ENCODE assay signal across 7 mouse cellular contexts in genomic region chr11:69881787-69882670, GRCm38 (mm10). TPM values are rescaled to one million over a fixed set of nuclear protein-coding genes. Genes with fewer than 3 reads are reported as not detected.
DNase-seq lines count a peak whose midpoint lies in the region; ATAC-seq and TF ChIP-seq lines count a peak whose summit lies in the region.

No protein-coding gene starts in this region.

- H3K9ac ChIP-seq in intestine, embryonic 16.5 days (ENCODE audit: low read depth, low read length): peak overlapping the region; percentile 71
- H3K9ac ChIP-seq in neural tube, embryonic 14.5 days (replicated peaks; ENCODE audit: low read depth, low read length): no peak overlapping the region

- peaks cover 34% of the 10 kb centered on the region for H3K27me3 ChIP-seq in forebrain, embryonic 10.5 days (ENCODE audit: poor library complexity, severe bottlenecking)
- H3K27me3 ChIP-seq in intestine, embryonic 16.5 days (replicated peaks; ENCODE audit: control insufficient read depth, insufficient read depth, low read length): no peaks in the 10 kb centered on the region
- no peaks in the 10 kb centered on the region for H3K27me3 ChIP-seq in neural tube, embryonic 14.5 days (ENCODE audit: control insufficient read depth, insufficient read depth, low read length)

- TF ChIP-seq POLR2A in lung, adult 2 months (IDR thresholded peaks at IDR 0.05; ENCODE audit: borderline replicate concordance, extremely low read depth, low read depth, low read length): no peak

- peak overlapping the region; percentile 97 for H3K4me3 ChIP-seq in lung, adult 2 months (replicated peaks; ENCODE audit: extremely low read depth, low read depth, low read length)
- H3K4me3 ChIP-seq in forebrain, embryonic 10.5 days: peak overlapping the region; percentile 58
- peak overlapping the region; percentile 50 for H3K4me3 ChIP-seq in intestine, embryonic 16.5 days (ENCODE audit: low read length)
- H3K4me3 ChIP-seq in neural tube, embryonic 14.5 days (ENCODE audit: low read depth, low read length): peak overlapping the region; percentile 38

- 59% methylated on average over 21 of the region's 21 CpGs for WGBS in lung, adult 2 months
- WGBS in forebrain, embryonic 10.5 days: 58% methylated on average over 21 of the region's 21 CpGs
- WGBS in intestine, embryonic 16.5 days: 57% methylated on average over 21 of the region's 21 CpGs
- 62% methylated on average over 21 of the region's 21 CpGs for WGBS in neural tube, embryonic 14.5 days

- no peaks in the 10 kb centered on the region for H3K36me3 ChIP-seq in forebrain, embryonic 10.5 days (replicated peaks)
- H3K36me3 ChIP-seq in intestine, embryonic 16.5 days (ENCODE audit: control insufficient read depth, insufficient read depth, low read length): no peaks in the 10 kb centered on the region
- no peaks in the 10 kb centered on the region for H3K36me3 ChIP-seq in neural tube, embryonic 14.5 days (ENCODE audit: control insufficient read depth, insufficient read depth, low read length)

- no peaks in the 10 kb centered on the region for H3K9me3 ChIP-seq in forebrain, embryonic 10.5 days
- no peaks in the 10 kb centered on the region for H3K9me3 ChIP-seq in intestine, embryonic 16.5 days (ENCODE audit: control insufficient read depth, low read length)
- no peaks in the 10 kb centered on the region for H3K9me3 ChIP-seq in neural tube, embryonic 14.5 days (ENCODE audit: control insufficient read depth, low read length)

- peak; percentile 3; the same call in 1 of the 2 replicates for ATAC-seq in intestine, embryonic 16.5 days
- no peak for ATAC-seq in neural tube, embryonic 14.5 days (ENCODE audit: low read depth)

- peak overlapping the region; percentile 84 for H3K27ac ChIP-seq in forebrain, embryonic 10.5 days
- peak overlapping the region; percentile 88 for H3K27ac ChIP-seq in intestine, embryonic 16.5 days (ENCODE audit: low read length)
- H3K27ac ChIP-seq in neural tube, embryonic 14.5 days (ENCODE audit: low read depth, low read length): no peak overlapping the region

- no peak for TF ChIP-seq CTCF in lung, adult 2 months (IDR thresholded peaks at IDR 0.05; ENCODE audit: insufficient read depth, low read length)

- DNase-seq in lung, adult 2 months: no peak
- no peak for DNase-seq in lung, postnatal 4 days
- DNase-seq in forebrain, embryonic 10.5 days (ENCODE audit: extremely low spot score, low spot score): no peak
- DNase-seq in layer of hippocampus, adult 8-10 months (ENCODE audit: low spot score in 2 of 2): no peak
- DNase-seq in MN1 (ENCODE audit: low spot score): no peak

- H3K4me1 ChIP-seq in lung, adult 2 months (ENCODE audit: control insufficient read depth, insufficient read depth, low read length): peaks cover 13% of the 10 kb centered on the region
- peaks cover 57% of the 10 kb centered on the region for H3K4me1 ChIP-seq in forebrain, embryonic 10.5 days
- peaks cover 30% of the 10 kb centered on the region for H3K4me1 ChIP-seq in intestine, embryonic 16.5 days (ENCODE audit: control insufficient read depth, insufficient read depth, low read length)
- peaks cover 6% of the 10 kb centered on the region; the same call in 1 of the 2 replicates for H3K4me1 ChIP-seq in neural tube, embryonic 14.5 days (ENCODE audit: control insufficient read depth, insufficient read depth, low read length)

- H3K4me2 ChIP-seq in intestine, embryonic 16.5 days (ENCODE audit: low read depth, low read length): peak overlapping the region; percentile 84
- peak overlapping the region; percentile 72 for H3K4me2 ChIP-seq in neural tube, embryonic 14.5 days (ENCODE audit: low read depth, low read length)

RNA-seq across cellular contexts. Expression of gene Kctd11, which starts 0.8 kb away (rescaled TPM):
- 12.6 and 19.1 TPM in 2 replicates for polyA plus RNA-seq in lung, adult 2 months (2012; rRNA removed)
- 4.8 and 6.7 TPM in 2 replicates for polyA plus RNA-seq in forebrain, embryonic 10.5 days (2016; fragmentation: Nextera tagmentation; extraction: Ambion mirVana)
- polyA plus RNA-seq in intestine, embryonic 16.5 days (2015; fragmentation: Nextera tagmentation; extraction: Ambion mirVana): 5.5 and 6.2 TPM in 2 replicates
- 0.80 and 2.0 TPM in 2 replicates for polyA plus RNA-seq in neural tube, embryonic 14.5 days (2014; fragmentation: Nextera tagmentation; extraction: Ambion mirVana)
- total RNA-seq in layer of hippocampus, adult 8-10 months (2022): 1 to 10 TPM; 1.4 to 2.8 (median 1.6) TPM

RNA-seq across cellular contexts. Expression of gene Tmem95, which starts 4.2 kb away (rescaled TPM):
- not detected in 2 replicates for polyA plus RNA-seq in lung, adult 2 months (2012; rRNA removed)
- not detected in 2 replicates for polyA plus RNA-seq in forebrain, embryonic 10.5 days (2016; fragmentation: Nextera tagmentation; extraction: Ambion mirVana)
- not detected in 2 replicates for polyA plus RNA-seq in intestine, embryonic 16.5 days (2015; fragmentation: Nextera tagmentation; extraction: Ambion mirVana)
- not detected in 2 replicates for polyA plus RNA-seq in neural tube, embryonic 14.5 days (2014; fragmentation: Nextera tagmentation; extraction: Ambion mirVana)
- not detected for total RNA-seq in layer of hippocampus, adult 8-10 months (2022)

RNA-seq across cellular contexts. Expression of gene Acap1, which starts 13.3 kb away (rescaled TPM):
- 11.2 and 14.3 TPM in 2 replicates for polyA plus RNA-seq in lung, adult 2 months (2012; rRNA removed)
- 0.84 and 1.3 TPM in 2 replicates for polyA plus RNA-seq in forebrain, embryonic 10.5 days (2016; fragmentation: Nextera tagmentation; extraction: Ambion mirVana)
- polyA plus RNA-seq in intestine, embryonic 16.5 days (2015; fragmentation: Nextera tagmentation; extraction: Ambion mirVana): 4.2 and 5.2 TPM in 2 replicates
- 0.17 and 0.33 TPM in 2 replicates for polyA plus RNA-seq in neural tube, embryonic 14.5 days (2014; fragmentation: Nextera tagmentation; extraction: Ambion mirVana)
- total RNA-seq in layer of hippocampus, adult 8-10 months (2022): under 1 TPM in 2 of 4 experiments, not detected in 2; 0.14 to 0.34 TPM

RNA-seq across cellular contexts. Expression of gene 2810408A11Rik, which starts 18.8 kb away (rescaled TPM):
- polyA plus RNA-seq in lung, adult 2 months (2012; rRNA removed): 0.65 and 1.4 TPM in 2 replicates
- 11.9 and 12.2 TPM in 2 replicates for polyA plus RNA-seq in forebrain, embryonic 10.5 days (2016; fragmentation: Nextera tagmentation; extraction: Ambion mirVana)
- polyA plus RNA-seq in intestine, embryonic 16.5 days (2015; fragmentation: Nextera tagmentation; extraction: Ambion mirVana): 4.7 and 5.4 TPM in 2 replicates
- 7.1 and 7.8 TPM in 2 replicates for polyA plus RNA-seq in neural tube, embryonic 14.5 days (2014; fragmentation: Nextera tagmentation; extraction: Ambion mirVana)
- under 1 TPM in 2 of 4 experiments, not detected in 2; 0.64 to 0.72 TPM for total RNA-seq in layer of hippocampus, adult 8-10 months (2022)

RNA-seq across cellular contexts. Expression of gene Neurl4, which starts 18.8 kb away (rescaled TPM):
- polyA plus RNA-seq in lung, adult 2 months (2012; rRNA removed): 47.7 and 58.1 TPM in 2 replicates
- polyA plus RNA-seq in forebrain, embryonic 10.5 days (2016; fragmentation: Nextera tagmentation; extraction: Ambion mirVana): 14.3 and 14.8 TPM in 2 replicates
- 7.1 and 10.1 TPM in 2 replicates for polyA plus RNA-seq in intestine, embryonic 16.5 days (2015; fragmentation: Nextera tagmentation; extraction: Ambion mirVana)
- 26.2 and 27.8 TPM in 2 replicates for polyA plus RNA-seq in neural tube, embryonic 14.5 days (2014; fragmentation: Nextera tagmentation; extraction: Ambion mirVana)
- 100 to 1,000 TPM in 3 of 4 experiments, 10 to 100 TPM in 1; 92.4 to 126 (median 112) TPM for total RNA-seq in layer of hippocampus, adult 8-10 months (2022)

Comparison
In these comparisons a context has a peak if more than half of its experiments do, and no peak if none do; other contexts are left out.
1. H3K4me3 ChIP-seq: peak in every context shown above with its lines; median percentile 97 in lung, adult 2 months; 58 in forebrain, embryonic 10.5 days; 50 in intestine, embryonic 16.5 days; 38 in neural tube, embryonic 14.5 days.